Mouse (Mus musculus) liver, embryonic 13.5 days (tissue): ENCODE results near the gene Igsf3. TPM values are rescaled to one million over a fixed set of nuclear protein-coding genes. Genes with fewer than 3 reads are reported as not detected.
A peak's percentile ranks its signal among the peaks of the same experiment; 100 is the strongest.

ENCODE experiments used
- ATAC-seq: fragments of 200-750 bp; cut with Nextera tagmentation; 2 replicates; pipeline ENCODE4 v1.8.0; 2017; ENCODE audit warnings: low read depth, mild to moderate bottlenecking, moderate number of reproducible peaks, moderate library complexity
- DNase-seq: peaks from one replicate; pipeline ENCODE4 v3.0.0; 2022
- H3K27ac ChIP-seq: fragments of 300-500 bp; sonication (generic); 2 replicates; pipeline ENCODE4 v1.5.1; 2015; ENCODE audit warnings: moderate library complexity, mild to moderate bottlenecking, inconsistent platforms
- H3K27me3 ChIP-seq: fragments of 300-500 bp; sonication (generic); 2 replicates; pipeline ENCODE4 v1.6.1; 2015; ENCODE audit warnings: mild to moderate bottlenecking, inconsistent platforms
- H3K36me3 ChIP-seq: fragments of 300-500 bp; sonication (generic); 2 replicates; pipeline ENCODE4 v1.6.1; 2015; ENCODE audit warnings: mild to moderate bottlenecking, inconsistent platforms
- H3K4me1 ChIP-seq: fragments of 300-500 bp; sonication (generic); replicated peaks from 2 replicates; pipeline ENCODE4 v1.6.1; 2015; ENCODE audit warnings: inconsistent platforms
- H3K4me2 ChIP-seq: fragments of 300-500 bp; sonication (generic); 2 replicates; pipeline ENCODE4 v1.6.1; 2015; ENCODE audit warnings: inconsistent platforms, mild to moderate bottlenecking, moderate library complexity
- H3K4me3 ChIP-seq: fragments of 300-500 bp; sonication (generic); replicated peaks from 2 replicates; pipeline ENCODE4 v1.5.1; 2015; ENCODE audit warnings: mild to moderate bottlenecking, inconsistent platforms
- H3K9ac ChIP-seq: fragments of 300-500 bp; sonication (generic); 2 replicates; pipeline ENCODE4 v1.6.1; 2015; ENCODE audit warnings: mild to moderate bottlenecking, inconsistent platforms
- H3K9me3 ChIP-seq: fragments of 300-500 bp; sonication (generic); replicated peaks from 2 replicates; pipeline ENCODE4 v1.6.1; 2016; ENCODE audit warnings: inconsistent platforms
- WGBS: fragments of 180-500 bp; shearing (Covaris S2); methylation state at CpG from one replicate; pipeline ENCODE4 v1.1.7; 2015; ENCODE audit not compliant: insufficient replicate concordance; 5-methylcytosine and 5-hydroxymethylcytosine counted together
- polyA plus RNA-seq: library from polyadenylated mRNA; unstranded; fragments of >200 nt; fragmentation: Nextera tagmentation; extraction: Ambion mirVana; gene quantifications from 2 replicates; pipeline ENCODE4 v1.2.1, GENCODE M21; 2015

Gene Igsf3
- polyA plus RNA-seq, 1 experiment from 2014 or later = 6.4 TPM

- ATAC-seq = no peak
- peaks cover 22% of the 10 kb centered on the region for H3K4me1 ChIP-seq
- no peak overlapping the region for H3K4me2 ChIP-seq
- H3K9ac ChIP-seq = no peak overlapping the region
- H3K4me3 ChIP-seq = no peak overlapping the region
- no peak overlapping the region for H3K27ac ChIP-seq
- DNase-seq = no peak
- H3K9me3 ChIP-seq = no peaks in the 10 kb centered on the region
- H3K36me3 ChIP-seq = peaks cover 37% of the 10 kb centered on the region
- 88% methylated on average over 7 of the region's 7 CpGs for WGBS
- H3K27me3 ChIP-seq = no peaks in the 10 kb centered on the region
These were observed 84.2 kb downstream of the Igsf3 start for GRCm38 (mm10) chr3:101461046-101461445.

- Histone ChIP-seq H3K27ac (no peak overlapping the region), H3K9ac (no peak overlapping the region), H3K9me3 (no peaks in the 10 kb centered on the region), H3K27me3 (no peaks in the 10 kb centered on the region), H3K4me1 (peaks cover 22% of the 10 kb centered on the region), H3K4me3 (no peak overlapping the region), H3K36me3 (peaks cover 37% of the 10 kb centered on the region), H3K4me2 (no peak overlapping the region)
- WGBS = 71% methylated on average over 8 of the region's 8 CpGs
- no peak for DNase-seq
- ATAC-seq = no peak
These were observed 84.9 kb downstream of the Igsf3 start for GRCm38 (mm10) chr3:101461816-101462215.

- H3K36me3 ChIP-seq = peaks cover 36% of the 10 kb centered on the region
- H3K27me3 ChIP-seq = no peaks in the 10 kb centered on the region
- no peak overlapping the region for H3K27ac ChIP-seq
- ATAC-seq = no peak
- no peaks in the 10 kb centered on the region for H3K9me3 ChIP-seq
- no peak overlapping the region for H3K4me2 ChIP-seq
- H3K4me1 ChIP-seq = peaks cover 22% of the 10 kb centered on the region
- 0 out of 2 replicates have a peak overlapping the region, but pooled peaks have one; percentile 26 for H3K9ac ChIP-seq
- peak; percentile 58 for DNase-seq
- H3K4me3 ChIP-seq = no peak overlapping the region
- WGBS = 26% methylated on average over 5 of the region's 5 CpGs
These were observed 85.4 kb downstream of the Igsf3 start for GRCm38 (mm10) chr3:101462294-101462693.

GRCm38 (mm10) chr3:101463491-101463890 is 86.6 kb downstream of the Igsf3 start:
- H3K27me3 ChIP-seq = no peaks in the 10 kb centered on the region
- H3K4me1 ChIP-seq = peaks cover 22% of the 10 kb centered on the region
- H3K27ac ChIP-seq = peak overlapping the region; percentile 66
- H3K9ac ChIP-seq = peak overlapping the region; percentile 26; the same call in 1 of the 2 replicates
- peaks cover 24% of the 10 kb centered on the region for H3K36me3 ChIP-seq
- H3K4me3 ChIP-seq = no peak overlapping the region
- no peaks in the 10 kb centered on the region for H3K9me3 ChIP-seq
- peak; percentile 56 for DNase-seq
- 17% methylated on average over 3 of the region's 3 CpGs for WGBS
- 0 out of 2 replicates have a peak overlapping the region, but pooled peaks have one; percentile 8 for H3K4me2 ChIP-seq
- ATAC-seq = peak; percentile 94

- H3K4me2 ChIP-seq = no peak overlapping the region
- DNase-seq (no peak), ATAC-seq (peak; percentile 34; the same call in 1 of the 2 replicates)
- no peak overlapping the region for H3K27ac ChIP-seq
- H3K9ac ChIP-seq = no peak overlapping the region
- no peaks in the 10 kb centered on the region for H3K9me3 ChIP-seq
- no peaks in the 10 kb centered on the region for H3K36me3 ChIP-seq
- H3K4me1 ChIP-seq = no peaks in the 10 kb centered on the region
- H3K4me3 ChIP-seq = no peak overlapping the region
- 0 out of 2 replicates have a peak, but pooled peaks cover 3% of the 10 kb centered on the region for H3K27me3 ChIP-seq
- 18% methylated on average over 9 of the region's 9 CpGs for WGBS
These were observed 92.8 kb downstream of the Igsf3 start for GRCm38 (mm10) chr3:101469675-101470074.

DNA sequence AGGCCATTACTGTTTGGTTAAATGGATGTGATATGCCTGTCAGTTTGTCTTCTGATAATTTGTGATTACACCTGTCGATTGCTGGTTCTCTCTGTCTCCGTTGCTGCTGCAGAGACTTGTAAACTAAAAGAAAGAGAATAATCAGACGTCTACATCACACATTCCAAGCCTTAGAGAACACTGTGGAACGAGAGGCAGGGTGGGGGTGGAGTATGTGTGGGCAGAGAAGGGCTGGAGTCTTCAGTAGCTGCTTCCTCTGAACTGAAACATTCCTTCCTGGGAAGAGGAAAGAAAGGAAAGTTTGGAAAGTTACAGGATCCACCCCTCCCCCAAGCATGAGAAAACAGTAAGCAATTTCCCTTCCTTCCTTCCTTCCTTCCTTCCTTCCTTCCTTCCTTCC is 95.0 kb downstream of the Igsf3 start:
- 32% methylated on average over 4 of the region's 4 CpGs for WGBS
- no peaks in the 10 kb centered on the region for H3K36me3 ChIP-seq
- H3K4me2 ChIP-seq = no peak overlapping the region
- 0 out of 2 replicates have a peak, but pooled peaks cover 3% of the 10 kb centered on the region for H3K27me3 ChIP-seq
- H3K9me3 ChIP-seq = no peaks in the 10 kb centered on the region
- DNase-seq = no peak
- H3K27ac ChIP-seq = no peak overlapping the region
- H3K9ac ChIP-seq = no peak overlapping the region
- H3K4me3 ChIP-seq = no peak overlapping the region
- ATAC-seq = no peak
- no peaks in the 10 kb centered on the region for H3K4me1 ChIP-seq

- Histone ChIP-seq H3K27ac (no peak overlapping the region), H3K4me1 (no peaks in the 10 kb centered on the region), H3K4me3 (no peak overlapping the region), H3K4me2 (no peak overlapping the region), H3K9ac (no peak overlapping the region), H3K9me3 (no peaks in the 10 kb centered on the region), H3K36me3 (no peaks in the 10 kb centered on the region), H3K27me3 (no peaks in the 10 kb centered on the region)
- WGBS = 78% methylated on average over 6 of the region's 6 CpGs
- ATAC-seq (no peak), DNase-seq (no peak)
These were observed 105.1 kb downstream of the Igsf3 start for GRCm38 (mm10) chr3:101481951-101482350.

DNA sequence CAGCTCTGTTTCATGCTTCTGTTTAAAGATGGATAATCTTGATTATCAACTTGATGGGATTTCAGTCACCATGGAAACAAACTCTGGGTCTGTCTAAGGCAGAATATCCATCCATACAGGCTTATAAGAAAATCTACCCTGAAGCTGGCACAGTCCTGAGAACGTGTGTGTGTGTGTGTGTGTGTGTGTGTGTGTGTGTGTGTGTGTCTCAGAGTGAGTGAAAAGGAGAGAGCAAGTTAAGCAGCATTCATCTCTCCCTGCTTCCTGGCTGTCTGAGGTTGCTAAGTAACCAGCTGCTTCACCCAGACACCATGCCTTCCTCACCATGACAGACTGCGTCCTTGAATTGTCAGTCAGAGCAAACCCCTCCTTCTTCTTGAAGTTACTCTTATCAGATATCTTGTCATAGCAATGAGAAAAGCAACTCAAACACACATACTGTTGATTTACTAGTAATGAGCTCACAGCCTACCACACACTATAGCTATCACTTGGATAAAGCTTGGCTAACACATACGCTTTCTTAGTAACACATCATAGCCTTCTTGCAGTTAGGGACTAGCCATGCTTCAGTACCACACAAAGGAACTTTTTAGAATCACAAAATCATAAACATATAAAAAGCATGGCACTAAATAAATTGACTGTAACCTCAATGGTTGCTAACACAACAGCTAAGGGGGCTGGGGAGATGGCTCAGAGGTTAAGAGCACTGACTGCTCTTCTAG is 106.5 kb downstream of the Igsf3 start:
- Histone ChIP-seq H3K4me3 (no peak overlapping the region), H3K9me3 (no peaks in the 10 kb centered on the region), H3K4me2 (no peak overlapping the region), H3K36me3 (no peaks in the 10 kb centered on the region), H3K27ac (no peak overlapping the region), H3K4me1 (no peaks in the 10 kb centered on the region), H3K9ac (no peak overlapping the region), H3K27me3 (no peaks in the 10 kb centered on the region)
- no peak for ATAC-seq
- WGBS = 54% methylated on average over 3 of the region's 3 CpGs
- DNase-seq = no peak

DNA sequence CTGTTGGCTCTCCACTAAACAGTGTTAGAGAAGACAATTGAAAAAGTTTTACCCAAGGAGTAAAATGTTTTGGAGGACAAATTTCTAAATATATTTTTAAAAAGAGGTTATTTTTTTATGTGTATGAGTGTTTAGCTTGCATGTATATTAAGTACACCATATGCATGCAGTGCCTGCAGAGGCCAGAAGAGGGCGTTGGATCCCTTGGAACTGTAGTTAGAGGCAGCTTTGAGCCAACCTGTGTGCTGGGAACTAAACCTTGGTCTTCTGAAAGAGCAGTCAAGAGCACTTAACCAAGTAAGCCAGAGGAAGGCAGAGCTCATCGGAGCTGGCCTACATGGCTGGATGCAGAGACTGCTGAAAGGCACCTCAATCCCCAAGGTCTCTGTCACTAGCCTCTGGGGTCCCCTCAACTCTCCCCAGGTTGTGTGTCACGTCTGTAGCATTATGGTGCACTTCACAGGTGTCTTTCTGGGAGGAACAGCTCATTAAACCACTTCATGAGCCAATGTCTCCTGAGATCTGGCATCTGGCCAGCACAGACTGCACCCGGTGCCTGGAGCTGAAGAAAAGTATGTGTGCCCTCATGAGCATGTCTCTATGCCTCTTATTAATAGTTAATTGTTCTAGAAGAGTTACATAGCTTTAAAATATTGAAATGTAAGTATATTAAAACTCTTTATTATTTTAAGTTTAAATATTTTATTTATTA is 109.3 kb downstream of the Igsf3 start:
- no peak overlapping the region for H3K9ac ChIP-seq
- no peaks in the 10 kb centered on the region for H3K4me1 ChIP-seq
- no peak overlapping the region for H3K27ac ChIP-seq
- H3K4me3 ChIP-seq = no peak overlapping the region
- WGBS = 46% methylated on average over 4 of the region's 4 CpGs
- H3K4me2 ChIP-seq = no peak overlapping the region
- no peaks in the 10 kb centered on the region for H3K36me3 ChIP-seq
- no peaks in the 10 kb centered on the region for H3K9me3 ChIP-seq
- ATAC-seq (no peak), DNase-seq (no peak)
- H3K27me3 ChIP-seq = no peaks in the 10 kb centered on the region

DNA sequence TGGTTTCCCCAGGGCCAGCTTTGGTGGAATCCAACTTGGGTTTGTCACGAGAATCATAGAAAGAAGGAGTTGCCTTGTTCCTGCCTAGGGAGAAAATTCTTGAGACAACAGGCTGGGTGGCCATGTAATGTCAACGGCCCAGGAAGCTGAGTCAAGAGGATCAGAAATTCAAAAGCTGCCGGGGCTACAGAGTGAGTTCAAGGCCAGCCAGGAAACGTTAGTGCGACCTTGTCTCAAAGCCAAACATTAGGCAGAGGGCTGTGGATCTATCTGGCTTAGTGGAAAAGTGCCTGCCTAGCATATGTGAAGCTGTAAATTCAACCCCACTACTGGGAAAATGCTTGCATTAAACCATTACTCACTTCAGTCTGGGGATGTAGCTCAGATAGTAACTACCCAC is 110.6 kb downstream of the Igsf3 start:
- no peaks in the 10 kb centered on the region for H3K9me3 ChIP-seq
- no peak overlapping the region for H3K27ac ChIP-seq
- ATAC-seq = no peak
- no peak for DNase-seq
- WGBS = 68% methylated on average over 5 of the region's 5 CpGs
- no peaks in the 10 kb centered on the region for H3K27me3 ChIP-seq
- H3K4me2 ChIP-seq = no peak overlapping the region
- no peaks in the 10 kb centered on the region for H3K4me1 ChIP-seq
- H3K4me3 ChIP-seq = no peak overlapping the region
- no peaks in the 10 kb centered on the region for H3K36me3 ChIP-seq
- no peak overlapping the region for H3K9ac ChIP-seq

- no peak overlapping the region for H3K4me3 ChIP-seq
- 57% methylated on average over 7 of the region's 7 CpGs for WGBS
- no peak overlapping the region for H3K27ac ChIP-seq
- H3K9me3 ChIP-seq = no peaks in the 10 kb centered on the region
- H3K27me3 ChIP-seq = no peaks in the 10 kb centered on the region
- H3K9ac ChIP-seq = no peak overlapping the region
- no peak overlapping the region for H3K4me2 ChIP-seq
- no peak for DNase-seq
- no peak for ATAC-seq
- no peaks in the 10 kb centered on the region for H3K4me1 ChIP-seq
- H3K36me3 ChIP-seq = no peaks in the 10 kb centered on the region
These were observed 111.3 kb downstream of the Igsf3 start for GRCm38 (mm10) chr3:101488204-101488603.
